Mouse (Mus musculus): ENCODE measurements at regions not wholly inside any gene's neighbourhood (a gene's known extent, or its start where the extent isn't known, plus 50 kb on each side); places are given as distances from the start of the nearest gene placed in this dataset.

- ATAC-seq (ENCODE audit: low FRiP score, low TSS enrichment) = no peak
These were observed 177.0 kb upstream of the Cnr1 start for GRCm38 (mm10) chr4:33747316-33747895.

GRCm38 (mm10) chr4:33767721-33768120, 156.7 kb upstream of the Cnr1 start:
- no peak overlapping the region for H3K4me2 ChIP-seq (replicated peaks; ENCODE audit: low read depth)
- no peaks in the 10 kb centered on the region for H3K27me3 ChIP-seq (ENCODE audit: control insufficient read depth, insufficient read depth, low read length)
- no peaks in the 10 kb centered on the region for H3K4me1 ChIP-seq (replicated peaks; ENCODE audit: control insufficient read depth, insufficient read depth)
- H3K9ac ChIP-seq (ENCODE audit: low read length) = no peak overlapping the region
- no peak overlapping the region for H3K4me3 ChIP-seq (ENCODE audit: low read depth, low read length)
- no peaks in the 10 kb centered on the region for H3K36me3 ChIP-seq (ENCODE audit: control insufficient read depth, insufficient read depth, low read length)
- no peak for DNase-seq (ENCODE audit: low spot score)
- WGBS = 65% methylated on average over 2 of the region's 2 CpGs
- ATAC-seq (ENCODE audit: low FRiP score, low TSS enrichment) = no peak
- no peak overlapping the region for H3K27ac ChIP-seq (replicated peaks)
- H3K9me3 ChIP-seq (ENCODE audit: control insufficient read depth, low read length) = no peaks in the 10 kb centered on the region
- no peak for TF ChIP-seq EP300 (optimal IDR thresholded peaks at IDR 0.05)
- TF ChIP-seq CTCF (IDR thresholded peaks at IDR 0.05; ENCODE audit: low read depth) = no peak

More at GRCm38 (mm10) chr4:33747316-33747895, 177.0 kb upstream of the Cnr1 start:
- no peaks in the 10 kb centered on the region for H3K4me1 ChIP-seq (replicated peaks; ENCODE audit: control insufficient read depth, insufficient read depth)
- no peak overlapping the region for H3K27ac ChIP-seq (replicated peaks)
- TF ChIP-seq EP300 (optimal IDR thresholded peaks at IDR 0.05) (no peak), CTCF (IDR thresholded peaks at IDR 0.05; ENCODE audit: low read depth) (no peak)
- no peaks in the 10 kb centered on the region for H3K9me3 ChIP-seq (ENCODE audit: control insufficient read depth, low read length)
- no peak overlapping the region for H3K4me3 ChIP-seq (ENCODE audit: low read depth, low read length)
- no peaks in the 10 kb centered on the region for H3K36me3 ChIP-seq (ENCODE audit: control insufficient read depth, insufficient read depth, low read length)
- no peak overlapping the region for H3K4me2 ChIP-seq (replicated peaks; ENCODE audit: low read depth)
- WGBS = 67% methylated on average over 5 of the region's 5 CpGs
- H3K9ac ChIP-seq (ENCODE audit: low read length) = no peak overlapping the region
- no peak for DNase-seq (ENCODE audit: low spot score)
- H3K27me3 ChIP-seq (ENCODE audit: control insufficient read depth, insufficient read depth, low read length) = no peaks in the 10 kb centered on the region

GRCm38 (mm10) chr4:33786027-33786426, 138.4 kb upstream of the Cnr1 start:
- Histone ChIP-seq H3K36me3 (ENCODE audit: control insufficient read depth, insufficient read depth, low read length) (no peaks in the 10 kb centered on the region), H3K9me3 (ENCODE audit: control insufficient read depth, low read length) (no peaks in the 10 kb centered on the region), H3K4me3 (ENCODE audit: low read depth, low read length) (no peak overlapping the region), H3K4me1 (replicated peaks; ENCODE audit: control insufficient read depth, insufficient read depth) (no peaks in the 10 kb centered on the region), H3K4me2 (replicated peaks; ENCODE audit: low read depth) (no peak overlapping the region), H3K9ac (ENCODE audit: low read length) (no peak overlapping the region), H3K27ac (replicated peaks) (no peak overlapping the region), H3K27me3 (ENCODE audit: control insufficient read depth, insufficient read depth, low read length) (no peaks in the 10 kb centered on the region)
- TF ChIP-seq EP300 (optimal IDR thresholded peaks at IDR 0.05) (no peak), CTCF (IDR thresholded peaks at IDR 0.05; ENCODE audit: low read depth) (no peak)
- DNase-seq (ENCODE audit: low spot score) = no peak
- WGBS = 81% methylated on average over 4 of the region's 4 CpGs
- no peak for ATAC-seq (ENCODE audit: low FRiP score, low TSS enrichment)

GRCm38 (mm10) chr4:33786958-33787357, 137.4 kb upstream of the Cnr1 start:
- Histone ChIP-seq H3K4me1 (replicated peaks; ENCODE audit: control insufficient read depth, insufficient read depth) (no peaks in the 10 kb centered on the region), H3K4me3 (ENCODE audit: low read depth, low read length) (no peak overlapping the region), H3K9me3 (ENCODE audit: control insufficient read depth, low read length) (no peaks in the 10 kb centered on the region), H3K36me3 (ENCODE audit: control insufficient read depth, insufficient read depth, low read length) (no peaks in the 10 kb centered on the region), H3K9ac (ENCODE audit: low read length) (no peak overlapping the region), H3K27ac (replicated peaks) (no peak overlapping the region), H3K27me3 (ENCODE audit: control insufficient read depth, insufficient read depth, low read length) (no peaks in the 10 kb centered on the region), H3K4me2 (replicated peaks; ENCODE audit: low read depth) (no peak overlapping the region)
- DNase-seq (ENCODE audit: low spot score) = no peak
- TF ChIP-seq EP300 (optimal IDR thresholded peaks at IDR 0.05) (no peak), CTCF (IDR thresholded peaks at IDR 0.05; ENCODE audit: low read depth) (no peak)
- 85% methylated on average over 4 of the region's 4 CpGs for WGBS
- no peak for ATAC-seq (ENCODE audit: low FRiP score, low TSS enrichment)

GRCm38 (mm10) chr4:33793398-33793797, 131.0 kb upstream of the Cnr1 start:
- DNase-seq (ENCODE audit: low spot score) (no peak), ATAC-seq (ENCODE audit: low FRiP score, low TSS enrichment) (no peak)
- H3K27ac ChIP-seq (replicated peaks) = no peak overlapping the region
- no peak overlapping the region for H3K4me3 ChIP-seq (ENCODE audit: low read depth, low read length)
- H3K9me3 ChIP-seq (ENCODE audit: control insufficient read depth, low read length) = no peaks in the 10 kb centered on the region
- H3K27me3 ChIP-seq (ENCODE audit: control insufficient read depth, insufficient read depth, low read length) = no peaks in the 10 kb centered on the region
- 86% methylated on average over 8 of the region's 8 CpGs for WGBS
- no peak overlapping the region for H3K9ac ChIP-seq (ENCODE audit: low read length)
- H3K36me3 ChIP-seq (ENCODE audit: control insufficient read depth, insufficient read depth, low read length) = no peaks in the 10 kb centered on the region
- TF ChIP-seq CTCF (IDR thresholded peaks at IDR 0.05; ENCODE audit: low read depth) = no peak
- TF ChIP-seq EP300 (optimal IDR thresholded peaks at IDR 0.05) = no peak
- H3K4me2 ChIP-seq (replicated peaks; ENCODE audit: low read depth) = no peak overlapping the region
- no peaks in the 10 kb centered on the region for H3K4me1 ChIP-seq (replicated peaks; ENCODE audit: control insufficient read depth, insufficient read depth)

- Histone ChIP-seq H3K9ac (ENCODE audit: low read length) (no peak overlapping the region), H3K4me1 (replicated peaks; ENCODE audit: control insufficient read depth, insufficient read depth) (no peaks in the 10 kb centered on the region), H3K4me3 (ENCODE audit: low read depth, low read length) (no peak overlapping the region), H3K9me3 (ENCODE audit: control insufficient read depth, low read length) (no peaks in the 10 kb centered on the region), H3K4me2 (replicated peaks; ENCODE audit: low read depth) (no peak overlapping the region), H3K27me3 (ENCODE audit: control insufficient read depth, insufficient read depth, low read length) (no peaks in the 10 kb centered on the region), H3K27ac (replicated peaks) (no peak overlapping the region), H3K36me3 (ENCODE audit: control insufficient read depth, insufficient read depth, low read length) (no peaks in the 10 kb centered on the region)
- ATAC-seq (ENCODE audit: low FRiP score, low TSS enrichment) = no peak
- DNase-seq (ENCODE audit: low spot score) = no peak
- TF ChIP-seq EP300 (optimal IDR thresholded peaks at IDR 0.05) = no peak
- TF ChIP-seq CTCF (IDR thresholded peaks at IDR 0.05; ENCODE audit: low read depth) = no peak
- 87% methylated on average over 3 of the region's 3 CpGs for WGBS
These were observed 128.9 kb upstream of the Cnr1 start for GRCm38 (mm10) chr4:33795461-33795860.
